Mouse (Mus musculus) brain, embryonic 14.5 days (tissue): ENCODE results near the gene Sept1.

Source experiments
- CTCF ChIP-seq: fragments of 200-500 bp; IDR thresholded peaks from 2 replicates; pipeline ENCODE4 v1.5.1; 2012; ENCODE audit warnings: inconsistent platforms, mild to moderate bottlenecking, moderate library complexity, borderline replicate concordance; ENCODE audit not compliant: insufficient read depth, insufficient read length; ENCODE audit errors: extremely low read depth
- POLR2A ChIP-seq: fragments of 200-500 bp; IDR thresholded peaks from 2 replicates; pipeline ENCODE4 v1.6.1; 2012; ENCODE audit warnings: mild to moderate bottlenecking, inconsistent platforms, borderline replicate concordance; ENCODE audit not compliant: poor library complexity, insufficient read depth, insufficient read length, severe bottlenecking; ENCODE audit errors: extremely low read depth

GRCm38 (mm10) chr7:127212432-127213250 lies 20.3 kb downstream of the Sept1 start:
- TF ChIP-seq POLR2A (no peak), CTCF (no peak)
